Mouse (Mus musculus): ENCODE measurements at regions not wholly inside any gene's neighbourhood (a gene's known extent, or its start where the extent isn't known, plus 50 kb on each side); places are given as distances from the start of the nearest gene placed in this dataset.

DNA sequence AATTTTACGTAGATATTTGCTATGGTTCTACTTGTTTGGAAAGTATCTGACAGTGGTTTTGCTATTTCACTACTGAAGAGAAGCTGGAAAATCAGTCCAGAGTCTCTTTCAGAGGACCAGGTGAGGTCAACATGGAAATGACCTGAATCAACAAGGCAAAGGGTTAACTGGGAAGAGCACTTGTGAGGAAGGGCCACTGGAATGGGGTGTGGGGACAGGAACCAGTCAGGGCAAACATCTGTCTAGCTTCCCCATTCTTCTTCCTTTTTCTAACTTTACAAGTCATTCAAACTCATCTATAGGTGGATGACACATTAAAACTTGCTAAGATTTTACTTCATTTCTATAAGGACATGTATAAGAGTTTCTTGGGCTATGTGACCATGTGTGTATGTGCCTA lies 283.7 kb downstream of the Gm11146 start:
- DNase-seq (ENCODE audit: low spot score), result no peak

DNA sequence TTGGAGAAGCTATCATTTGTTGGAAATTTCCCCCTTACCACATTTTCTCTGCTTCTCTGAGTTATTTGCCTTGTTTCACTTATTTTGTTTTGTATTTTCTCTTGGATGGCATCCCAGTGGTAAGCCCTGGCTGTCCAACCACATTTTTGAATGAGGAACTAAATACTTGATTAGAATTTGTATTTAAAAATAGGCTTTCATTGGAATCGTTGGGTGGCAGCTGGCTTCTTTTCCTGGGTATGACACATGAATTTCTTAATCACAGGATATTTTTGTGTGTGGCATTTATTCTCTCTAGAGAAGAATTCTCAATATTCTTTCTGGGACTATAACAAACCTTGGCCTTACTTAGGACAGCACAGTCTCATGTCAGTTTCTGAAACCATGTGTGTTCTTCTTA lies 286.5 kb downstream of the Gm11146 start:
- no peak for DNase-seq (ENCODE audit: low spot score)

DNA sequence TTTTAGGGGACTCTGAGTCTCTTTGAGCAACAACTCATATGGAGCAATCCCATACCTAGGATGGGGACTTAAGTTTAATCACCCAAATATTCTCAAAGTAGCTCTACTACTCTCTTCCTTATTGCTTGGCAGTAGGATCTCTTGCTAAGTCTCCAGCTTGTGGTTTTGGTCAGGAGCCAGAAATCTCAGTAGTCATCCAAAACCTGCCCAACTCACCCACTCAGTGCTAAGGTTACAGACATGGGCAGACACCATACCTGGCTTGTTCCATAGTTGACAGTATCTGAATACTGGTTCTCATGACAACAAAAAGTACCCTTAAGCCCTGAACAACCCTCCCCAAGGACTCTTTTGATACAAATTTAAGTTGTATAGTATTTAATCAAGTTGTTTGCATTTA lies 288.7 kb downstream of the Gm11146 start:
- no peak for DNase-seq (ENCODE audit: low spot score)

DNA sequence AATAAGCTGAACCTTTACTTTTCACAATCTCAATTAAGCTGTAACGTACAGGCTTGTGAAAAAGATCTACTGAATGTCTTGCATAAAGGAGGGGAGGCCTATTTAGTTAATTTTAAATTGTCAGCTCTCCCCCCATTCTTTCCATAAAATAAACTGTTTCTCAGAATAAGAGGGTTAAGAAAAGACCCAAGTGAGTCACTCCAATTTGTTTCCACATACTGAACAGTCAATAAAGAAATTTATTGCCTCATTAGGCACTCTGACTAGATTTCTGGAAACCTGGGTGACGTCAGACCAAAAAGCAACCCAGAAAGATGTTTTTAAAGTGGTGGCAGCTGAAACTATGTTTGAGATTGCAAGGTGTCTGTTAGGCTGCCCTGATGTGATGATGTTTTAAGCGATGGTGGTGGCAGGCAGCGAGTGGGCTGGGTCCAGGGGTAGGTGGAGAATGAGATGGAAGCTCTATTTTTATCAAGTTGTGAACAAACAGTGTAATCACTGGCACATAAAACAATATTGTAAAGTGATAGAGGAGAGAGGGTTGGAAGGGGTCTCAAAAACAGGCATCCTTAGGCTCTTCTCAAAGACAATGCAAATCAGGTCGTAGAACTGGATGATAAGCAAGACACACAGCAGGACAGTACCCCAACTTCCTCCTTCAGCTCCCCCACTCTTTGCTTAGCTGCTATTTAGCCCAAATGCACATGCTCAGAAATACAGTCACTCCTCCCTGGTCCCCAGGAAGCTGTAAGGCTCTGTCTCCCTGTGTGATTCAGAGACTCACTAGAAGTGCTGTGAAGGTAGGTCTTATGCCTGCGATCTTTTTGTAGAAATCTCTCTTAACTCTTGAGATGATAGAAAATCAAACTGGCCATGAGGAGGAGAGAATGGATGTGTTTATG lies 288.0 kb downstream of the Usp25 start:
- DNase-seq (ENCODE audit: low spot score), result no peak

DNA sequence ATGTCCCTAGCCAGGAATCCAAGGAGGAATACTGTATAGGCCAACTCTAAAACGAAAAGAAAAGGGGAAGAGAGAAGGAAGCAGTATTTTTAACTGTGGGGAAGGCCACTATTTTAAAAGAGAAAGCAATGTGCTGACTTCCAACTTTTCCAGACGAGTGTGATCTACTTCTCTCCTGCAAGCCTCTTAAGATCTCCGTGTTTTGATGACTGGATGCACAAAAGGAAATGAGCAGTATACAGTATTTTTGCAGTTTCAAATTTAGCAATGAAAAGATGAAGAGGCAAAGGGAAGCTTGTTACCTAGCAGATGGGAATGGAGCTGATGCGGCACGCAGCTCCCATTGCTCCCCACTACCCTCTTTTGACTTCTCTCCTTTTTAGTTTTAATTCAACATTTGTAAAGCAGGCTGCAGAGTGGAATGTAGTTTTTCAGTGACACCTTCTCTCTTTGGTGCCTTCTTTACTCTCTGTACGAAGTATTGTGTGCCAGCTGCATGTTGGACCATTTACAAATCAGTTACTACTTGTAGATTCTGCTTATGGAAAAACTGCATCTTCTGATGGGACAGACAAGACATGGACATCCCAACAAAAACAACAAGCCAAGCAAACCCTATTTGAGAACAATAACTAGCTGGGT lies 287.2 kb downstream of the Usp25 start:
- DNase-seq (ENCODE audit: low spot score), result no peak

DNA sequence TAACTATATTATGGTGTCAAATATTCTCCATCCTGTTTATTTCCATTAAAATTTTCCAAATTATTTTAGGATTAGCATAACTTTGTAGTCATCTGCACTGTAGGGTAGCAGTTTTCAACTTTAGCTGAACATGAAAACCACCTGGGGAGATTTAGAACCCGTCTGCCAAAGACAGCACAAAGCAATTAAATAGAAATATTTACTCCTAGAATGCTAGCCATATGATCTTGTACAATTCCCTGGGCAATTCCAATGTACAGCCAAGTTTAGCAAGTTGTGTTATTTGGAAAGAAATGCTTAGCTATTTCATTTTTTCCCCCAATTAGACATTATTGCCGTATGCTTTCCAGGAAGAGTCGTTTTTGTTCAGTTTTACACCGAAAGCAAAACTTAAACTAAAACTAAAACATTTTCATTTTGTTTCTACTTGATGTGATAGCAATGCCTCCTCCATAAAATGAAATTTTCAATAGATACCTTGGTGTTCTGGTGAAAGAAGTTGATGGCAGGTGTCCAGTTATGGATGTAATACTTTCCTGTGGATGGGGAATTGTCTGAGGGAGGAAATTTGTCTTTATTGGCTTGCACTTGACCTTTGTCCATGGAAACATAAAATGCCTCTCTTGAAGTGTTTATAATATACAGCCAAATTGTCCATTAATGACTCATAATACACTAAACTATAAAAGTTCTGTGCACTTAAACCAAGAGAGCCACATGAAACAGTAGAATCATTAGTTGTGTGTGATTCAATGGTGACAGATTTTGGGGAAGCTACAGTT lies 282.3 kb downstream of the Usp25 start:
- no peak for DNase-seq (ENCODE audit: low spot score)

DNA sequence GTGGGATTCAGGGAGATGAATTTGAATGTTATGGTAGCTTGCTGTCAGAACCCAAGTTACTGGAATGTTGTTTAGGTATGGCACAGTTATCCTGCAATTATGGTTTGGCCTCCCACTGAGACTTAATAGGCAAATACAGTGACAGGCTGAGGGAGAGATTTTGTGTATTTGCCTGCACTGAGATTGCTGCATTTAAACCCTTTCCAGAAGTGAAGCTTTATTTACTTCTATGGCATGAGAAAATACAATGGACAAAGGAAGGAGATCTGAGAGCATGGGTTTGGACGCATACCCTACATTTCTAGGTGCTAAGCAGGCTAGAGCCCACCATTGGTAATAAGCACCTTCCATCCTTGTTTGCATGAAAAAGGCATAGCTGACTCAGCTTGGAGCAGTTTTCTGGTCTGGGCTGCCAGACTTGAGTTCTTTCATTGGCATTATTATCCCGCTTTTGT lies 278.8 kb downstream of the Usp25 start:
- DNase-seq (ENCODE audit: low spot score), result no peak

DNA sequence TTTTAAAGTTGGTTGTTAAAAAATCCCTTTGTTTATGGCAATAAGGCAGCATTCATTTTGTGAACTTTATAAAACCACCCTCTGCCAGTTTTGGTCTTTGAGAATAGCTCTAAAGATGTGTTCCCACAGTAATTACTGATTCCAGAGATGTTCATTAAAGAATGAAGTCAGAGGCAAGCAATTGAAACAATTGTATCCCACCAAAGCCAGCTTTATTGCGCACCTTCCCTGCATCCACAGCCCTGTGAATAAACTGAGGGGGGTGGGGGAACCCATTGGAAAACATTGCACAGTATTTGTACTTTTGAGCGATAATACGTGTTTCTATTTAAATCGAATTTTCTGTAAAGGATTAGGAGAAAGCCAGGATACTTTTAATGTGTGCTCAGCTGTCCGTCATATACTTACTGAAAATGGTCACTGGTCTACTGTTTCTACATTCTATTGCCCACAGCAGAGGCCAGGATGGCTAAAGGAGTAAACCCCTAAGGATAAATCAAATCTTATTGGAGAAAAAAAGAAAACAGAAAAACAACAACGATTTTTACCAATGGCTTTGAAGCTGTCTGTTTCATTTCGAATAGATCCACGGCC lies 278.3 kb downstream of the Usp25 start:
- no peak for DNase-seq (ENCODE audit: low spot score)

DNA sequence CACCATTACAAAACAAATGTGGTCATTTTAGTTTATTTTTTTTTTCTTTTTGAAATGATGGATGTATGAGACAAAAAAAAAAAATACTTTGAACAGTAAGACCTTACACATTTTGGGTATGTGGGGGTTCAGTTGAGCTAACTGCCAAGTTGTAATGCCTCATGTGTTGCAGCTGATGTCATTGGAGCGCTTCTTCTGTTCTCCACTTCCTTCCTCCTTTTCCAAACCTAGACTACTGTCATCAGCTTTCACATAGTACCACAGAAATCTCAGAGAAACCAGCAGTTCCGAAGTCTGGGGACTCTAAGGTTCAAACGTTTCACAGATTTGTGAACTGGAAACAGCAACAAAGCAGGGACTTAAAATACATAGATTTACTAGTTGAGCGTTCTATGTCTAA lies 270.7 kb downstream of the Usp25 start:
- DNase-seq (ENCODE audit: low spot score), result no peak

DNA sequence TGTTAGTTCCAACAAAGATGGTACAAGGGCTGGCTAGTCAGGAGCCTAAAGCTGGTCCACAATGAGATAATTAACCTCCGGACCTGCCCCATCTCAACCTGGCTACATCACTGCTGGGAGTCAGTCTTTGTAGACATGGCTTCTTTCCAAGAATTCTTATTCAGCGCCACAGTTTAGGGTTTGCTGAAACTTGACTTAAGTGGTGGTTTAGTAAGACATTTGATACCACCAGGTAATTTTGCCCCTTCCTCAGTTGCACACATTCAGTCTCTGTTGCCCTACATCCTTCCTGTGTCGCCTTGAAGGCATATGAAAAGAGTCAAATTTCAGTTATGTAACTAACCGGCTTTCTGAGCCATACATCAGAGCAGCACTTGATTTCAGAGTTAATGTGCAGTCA lies 266.4 kb downstream of the Usp25 start:
- DNase-seq (ENCODE audit: low spot score), result no peak

DNA sequence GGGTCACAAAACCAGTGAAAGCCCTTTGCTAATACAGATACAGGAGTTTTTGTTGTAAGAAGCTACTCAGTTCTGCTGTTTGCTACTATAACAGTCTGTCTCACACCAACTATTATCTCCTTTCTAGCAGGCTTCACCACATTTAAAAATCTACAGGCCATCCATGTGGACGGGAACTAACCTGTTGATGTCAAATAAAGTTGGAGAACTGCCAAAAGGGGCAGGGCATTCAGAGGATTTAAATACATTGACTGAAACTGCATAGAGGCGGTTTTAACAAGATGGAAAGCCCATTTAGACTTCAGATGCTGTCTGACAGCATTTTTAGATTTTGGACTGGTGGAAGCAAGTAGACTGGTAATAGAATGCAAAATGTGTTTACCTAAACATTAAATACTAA lies 266.0 kb downstream of the Usp25 start:
- no peak for DNase-seq (ENCODE audit: low spot score)

DNA sequence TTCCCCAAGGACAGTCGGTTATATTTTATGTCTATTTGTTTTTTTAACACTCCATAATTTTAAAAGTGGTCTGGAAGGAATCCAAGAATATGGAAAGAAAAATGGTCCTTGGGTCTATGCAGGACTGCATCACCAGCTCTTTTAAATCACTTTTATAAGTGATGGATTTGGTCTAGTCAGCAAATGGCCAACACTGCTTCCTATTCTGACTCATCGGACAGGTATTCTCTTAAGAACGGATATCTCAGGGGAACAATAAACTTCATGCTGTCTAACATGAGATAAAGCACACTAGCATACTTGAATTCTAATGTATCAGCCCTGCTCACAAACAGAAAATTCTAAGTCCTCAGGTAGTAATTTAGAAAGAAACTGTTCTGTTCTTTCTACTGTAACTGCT lies 259.8 kb downstream of the Usp25 start:
- no peak for DNase-seq (ENCODE audit: low spot score)

DNA sequence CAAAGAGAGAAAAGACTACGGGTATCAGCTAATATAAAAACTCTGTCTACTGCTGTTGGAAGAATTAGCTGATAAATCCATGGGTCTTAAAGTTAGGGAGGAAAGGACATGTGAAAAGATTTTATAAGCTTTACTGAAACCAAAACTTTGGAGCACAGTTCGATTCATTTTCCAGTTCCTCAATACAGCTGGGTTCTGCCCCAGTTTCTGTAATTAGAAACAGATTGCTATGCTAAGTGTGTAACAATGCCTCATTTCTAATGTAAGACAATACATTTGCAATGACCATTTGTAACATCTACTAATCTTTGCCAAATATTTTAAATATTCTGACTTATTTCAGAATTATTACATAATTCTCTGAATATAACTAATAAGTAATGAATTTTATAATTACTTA lies 255.4 kb downstream of the Usp25 start:
- DNase-seq (ENCODE audit: low spot score), result no peak

DNA sequence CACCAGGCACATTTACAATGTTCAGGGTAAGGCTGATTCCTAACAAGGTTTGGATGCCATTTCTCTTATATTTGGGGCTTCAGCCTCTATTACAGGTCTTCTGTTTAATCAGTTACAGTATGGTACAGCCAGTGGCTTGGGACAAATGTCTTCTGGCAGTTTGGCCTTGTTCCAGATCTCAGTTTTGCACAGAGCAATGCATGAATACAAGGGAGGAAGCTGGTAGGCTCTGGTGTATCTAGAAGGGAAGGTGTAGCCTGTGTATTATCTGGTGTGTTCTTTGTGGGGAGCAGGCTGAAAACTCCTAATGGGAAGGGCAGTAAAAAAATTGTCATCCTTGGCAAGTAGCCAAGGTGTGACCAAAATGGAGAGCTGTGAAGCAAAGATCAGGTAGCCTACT lies 254.2 kb downstream of the Usp25 start:
- DNase-seq (ENCODE audit: low spot score), result no peak

DNA sequence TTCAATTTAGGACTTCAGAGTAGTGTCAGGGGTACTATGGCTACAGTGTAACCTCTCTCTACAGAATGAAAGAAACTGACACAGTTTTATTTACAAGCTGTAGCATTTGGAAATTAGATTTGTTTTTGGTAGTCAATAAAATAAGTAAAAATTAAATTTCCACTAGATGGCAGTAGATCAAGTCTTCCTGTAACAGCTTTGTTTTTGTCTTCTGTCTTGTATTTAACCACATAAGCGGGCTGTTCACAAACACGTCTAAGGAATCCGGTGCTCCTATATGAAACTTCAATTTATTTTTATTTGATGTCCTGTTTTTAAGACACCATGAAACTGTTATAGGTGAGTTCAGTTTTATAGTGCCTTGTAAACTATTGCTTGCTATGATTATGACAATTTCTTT lies 238.8 kb downstream of the Usp25 start:
- no peak for DNase-seq (ENCODE audit: low spot score)

DNA sequence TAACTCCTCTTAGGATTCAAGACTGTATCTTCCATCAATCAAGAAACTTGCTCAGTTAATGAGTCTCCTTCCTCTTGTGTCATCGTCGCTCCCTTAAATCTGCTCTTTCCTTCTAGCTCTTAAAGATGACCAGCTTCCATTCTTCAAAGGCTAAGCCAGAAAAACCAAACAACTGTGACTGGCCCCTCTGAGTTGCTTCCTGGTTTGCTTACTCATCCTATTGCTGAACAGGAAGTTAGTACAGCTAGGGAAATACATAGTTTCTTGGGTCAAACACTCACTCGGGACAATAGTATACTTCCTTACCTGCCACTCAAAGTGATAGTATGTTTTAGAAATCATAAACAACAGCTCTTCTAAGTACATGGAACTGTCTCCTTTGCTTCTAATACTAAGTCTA lies 237.9 kb downstream of the Usp25 start:
- DNase-seq (ENCODE audit: low spot score), result no peak

DNA sequence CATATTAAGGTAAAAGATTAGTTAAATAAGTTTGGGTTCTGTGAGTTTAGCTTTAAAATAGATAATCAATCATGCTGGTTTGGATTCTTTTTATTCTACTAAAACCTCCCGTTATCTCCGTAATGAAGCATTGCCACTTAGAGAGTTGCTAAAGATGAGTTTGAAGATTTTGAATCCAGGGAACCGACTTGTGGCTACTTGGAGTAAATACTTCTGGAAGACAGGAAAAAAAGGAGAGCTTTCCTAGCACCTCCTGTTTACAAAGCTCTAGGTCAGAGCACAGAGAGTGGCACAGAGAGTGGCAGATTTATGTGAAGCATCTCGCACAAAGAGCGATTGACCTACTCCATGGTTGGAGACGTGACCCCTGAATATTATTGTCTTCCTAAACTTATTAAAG lies 227.4 kb downstream of the Usp25 start:
- DNase-seq (ENCODE audit: low spot score), result no peak

DNA sequence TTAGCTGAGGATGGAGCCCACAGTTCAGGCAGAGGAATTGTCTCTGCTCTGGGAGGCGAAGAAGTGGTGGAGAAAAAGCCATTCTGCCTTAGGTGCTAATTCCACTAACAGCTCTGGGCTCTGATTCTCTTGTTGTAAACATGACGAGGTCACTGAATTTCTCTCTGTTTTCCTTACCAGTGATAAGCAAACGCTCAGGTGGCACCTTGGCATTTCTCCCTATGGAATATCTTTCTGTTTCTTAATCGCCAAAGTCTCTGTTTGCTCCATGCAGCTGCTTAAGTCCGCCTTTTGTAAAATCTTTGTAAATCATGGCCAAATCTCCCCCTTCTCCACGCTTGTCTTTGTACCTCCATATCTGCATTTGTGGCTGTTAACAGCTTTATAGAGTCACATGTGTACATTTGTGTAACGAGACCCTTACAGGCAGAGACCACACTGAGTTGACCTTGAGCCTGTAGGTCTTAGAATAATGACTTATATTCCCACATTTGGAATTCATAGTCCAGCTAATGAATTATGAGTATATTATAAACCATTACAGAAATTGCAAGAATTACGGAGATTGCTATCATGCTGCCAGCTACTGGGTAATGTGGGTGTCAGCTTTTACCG lies 225.8 kb downstream of the Usp25 start:
- DNase-seq (ENCODE audit: low spot score), result no peak

DNA sequence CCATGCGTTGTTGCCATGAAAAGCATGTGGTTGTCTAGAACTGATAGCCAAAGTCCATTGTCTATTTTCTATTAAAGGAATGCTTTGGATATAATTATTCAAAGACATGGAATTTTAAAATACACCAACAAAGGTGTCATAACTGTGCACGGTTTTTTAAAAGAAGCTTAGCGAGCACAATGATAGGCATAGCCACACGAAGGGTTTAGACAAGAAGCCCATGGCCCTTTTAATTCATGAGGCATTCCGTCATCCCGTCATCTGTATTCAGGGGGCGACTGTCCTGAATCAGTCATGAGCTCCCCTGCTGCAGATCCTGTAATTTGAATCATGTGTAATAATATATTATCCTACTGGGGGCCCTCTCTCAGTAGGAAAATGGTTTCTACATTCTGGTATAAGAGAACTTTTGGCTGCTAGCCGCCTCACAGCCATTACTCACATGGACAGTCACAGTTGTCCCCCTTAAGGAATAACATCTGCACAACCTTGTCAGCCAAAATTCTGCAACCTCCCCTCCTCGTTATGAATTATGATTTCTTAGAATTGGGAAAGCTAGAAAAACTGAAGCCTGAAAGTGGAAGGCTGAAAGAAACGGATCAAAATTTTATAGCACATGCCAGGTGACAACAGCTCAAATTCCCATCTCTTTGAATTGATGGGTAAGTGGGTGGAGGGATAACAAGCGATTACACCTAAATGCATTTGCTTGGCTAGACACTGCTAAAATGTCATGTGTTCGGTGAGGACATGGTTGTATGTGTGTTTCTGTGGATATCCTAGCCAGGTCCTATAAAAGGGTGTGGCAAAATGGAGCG lies 225.1 kb downstream of the Usp25 start:
- DNase-seq (ENCODE audit: low spot score), result no peak

DNA sequence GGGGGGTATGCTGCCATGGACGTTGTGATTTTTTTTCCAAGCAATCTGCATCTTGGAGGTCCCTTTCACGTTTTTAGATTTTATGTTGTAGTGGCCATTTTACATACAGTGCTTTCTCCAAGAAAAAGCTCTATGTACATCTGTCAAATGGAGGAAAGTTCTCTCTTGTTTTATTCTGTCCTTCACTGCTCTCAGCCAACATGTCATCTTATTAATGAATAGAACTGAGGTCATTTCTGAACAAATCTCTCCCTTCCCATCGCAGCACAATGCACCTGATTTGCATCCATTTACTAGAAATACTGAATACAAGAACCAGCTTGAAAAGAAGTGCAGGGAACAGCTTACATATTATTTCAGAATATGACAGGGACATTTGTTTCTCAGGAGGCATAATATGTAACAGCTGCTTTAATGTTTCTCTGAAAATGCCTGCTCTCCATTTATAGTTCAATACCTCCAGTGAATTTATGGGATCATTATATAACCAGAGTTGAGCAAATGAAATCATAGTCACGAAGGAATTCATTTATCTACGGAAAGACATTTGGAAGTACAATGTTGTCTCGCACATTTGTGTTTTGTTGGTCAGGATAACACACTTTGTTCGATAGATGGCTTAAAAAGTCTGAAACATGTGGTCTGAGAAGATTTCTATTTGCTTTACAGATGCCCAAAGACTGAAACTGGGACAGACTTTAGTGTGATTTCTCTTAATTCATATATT lies 224.3 kb downstream of the Usp25 start:
- DNase-seq (ENCODE audit: low spot score), result no peak

DNA sequence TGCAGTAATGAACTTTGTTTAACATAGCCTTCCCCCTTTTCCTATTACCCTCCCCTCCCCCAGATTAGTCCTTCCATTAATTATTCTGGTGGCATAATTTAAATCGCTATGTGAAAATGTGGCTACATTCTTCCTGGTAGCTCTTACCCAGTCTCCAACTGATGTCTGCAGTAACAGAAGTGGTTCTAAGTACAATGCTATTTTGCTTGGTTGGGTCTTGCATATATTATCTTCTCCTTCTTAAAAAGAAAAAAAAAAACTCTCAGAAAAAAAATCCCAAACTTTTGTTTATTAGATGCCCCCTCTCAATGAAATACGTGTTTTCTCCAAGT lies 223.7 kb downstream of the Usp25 start:
- no peak for DNase-seq (ENCODE audit: low spot score)
